Mouse (Mus musculus) bone marrow macrophage, adult 2 months (primary cell): ENCODE measurements around the gene Slc7a4. TPM values are rescaled to one million over a fixed set of nuclear protein-coding genes. Genes with fewer than 3 reads are reported as not detected.
"Not testable (repeated sequence)": the region's sequence is repeated elsewhere in the genome, so short reads cannot be mapped to it uniquely, and the experiment has no call there.

ENCODE experiments used
- H3K27ac ChIP-seq: 2 replicates; pipeline ENCODE4 v1.5.1; 2012; ENCODE audit warnings: low read depth, low read length; ENCODE audit not compliant: insufficient read depth
- H3K4me1 ChIP-seq: 2 replicates; pipeline ENCODE4 v1.6.1; 2012; ENCODE audit warnings: low read length; ENCODE audit not compliant: control insufficient read depth, insufficient read depth
- H3K4me3 ChIP-seq: 2 replicates; pipeline ENCODE4 v1.5.1; 2012; ENCODE audit warnings: mild to moderate bottlenecking, low read length, moderate library complexity; ENCODE audit not compliant: insufficient read depth
- CTCF ChIP-seq: IDR thresholded peaks from 2 replicates; pipeline ENCODE4 v1.5.1; 2012; ENCODE audit warnings: low read depth, mild to moderate bottlenecking, low read length, moderate library complexity
- POLR2A ChIP-seq: IDR thresholded peaks from 2 replicates; pipeline ENCODE4 v1.6.1; 2012; ENCODE audit warnings: mild to moderate bottlenecking, low read depth, low read length, borderline replicate concordance
- polyA plus RNA-seq: library from polyadenylated mRNA; stranded (reverse); fragments of >200 nt; gene quantifications from 2 replicates; pipeline ENCODE4 v1.2.4, GENCODE M21; 2012; ENCODE audit not compliant: missing spikeins, insufficient read depth, insufficient read length

Slc7a4 gene
- 2.2 and 2.4 TPM in 2 replicates for polyA plus RNA-seq

- H3K27ac ChIP-seq = no peak within 1 kb of the TSS
- no peaks in the 10 kb centered on the region for H3K4me1 ChIP-seq
- TF ChIP-seq CTCF = peak; percentile 90
- TF ChIP-seq POLR2A = no peak
- no peak within 1 kb of the TSS for H3K4me3 ChIP-seq
Observed at GRCm38 (mm10) chr16:17583064-17583463, at the start of gene Slc7a4. Gene Slc7a4, minus strand, starts transcription at chr16:17583214.

GRCm38 (mm10) chr16:17632580-17632979, 49.6 kb upstream of the Slc7a4 start:
- Histone ChIP-seq H3K4me1 (no peaks in the 10 kb centered on the region), H3K4me3 (no peak overlapping the region), H3K27ac (no peak overlapping the region)
- no peak for TF ChIP-seq POLR2A
- TF ChIP-seq CTCF = no peak

- no peaks in the 10 kb centered on the region for H3K4me1 ChIP-seq
- H3K4me3 ChIP-seq = no peak overlapping the region
- no peak for TF ChIP-seq CTCF
- no peak overlapping the region for H3K27ac ChIP-seq
Observed at GRCm38 (mm10) chr16:17626269-17626555, 43.2 kb upstream of the Slc7a4 start.

- Histone ChIP-seq H3K4me3 (no peak overlapping the region), H3K27ac (no peak overlapping the region), H3K4me1 (0 out of 2 replicates have a peak, but pooled peaks cover under 1% of the 10 kb centered on the region)
- TF ChIP-seq POLR2A (no peak), CTCF (0 out of 2 replicates have a peak, but pooled peaks have one; percentile 5)
Observed at GRCm38 (mm10) chr16:17625488-17626268, 42.7 kb upstream of the Slc7a4 start.

GRCm38 (mm10) chr16:17621936-17622335, 38.9 kb upstream of the Slc7a4 start:
- TF ChIP-seq POLR2A = no peak
- TF ChIP-seq CTCF = no peak
- Histone ChIP-seq H3K4me3 (no peak overlapping the region), H3K4me1 (peaks cover 5% of the 10 kb centered on the region; the same call in 1 of the 2 replicates), H3K27ac (no peak overlapping the region)

GRCm38 (mm10) chr16:17619198-17620105, 36.4 kb upstream of the Slc7a4 start, which contains the start of gene Smpd4:
Gene Smpd4, plus strand, starts transcription at chr16:17619354.
- H3K4me1 ChIP-seq = peaks cover 5% of the 10 kb centered on the region; the same call in 1 of the 2 replicates
- TF ChIP-seq POLR2A = no peak
- no peak for TF ChIP-seq CTCF
- no peak within 1 kb of the TSS for H3K27ac ChIP-seq
- peak within 1 kb of the TSS; percentile 98 for H3K4me3 ChIP-seq

GRCm38 (mm10) chr16:17617922-17618565, 35.0 kb upstream of the Slc7a4 start:
- H3K4me1 ChIP-seq = peaks cover 5% of the 10 kb centered on the region; the same call in 1 of the 2 replicates
- TF ChIP-seq POLR2A (no peak), CTCF (peak; percentile 42; the same call in 1 of the 2 replicates)
- H3K4me3 ChIP-seq = no peak overlapping the region
- no peak overlapping the region for H3K27ac ChIP-seq

- peaks cover 5% of the 10 kb centered on the region; the same call in 1 of the 2 replicates for H3K4me1 ChIP-seq
- no peak overlapping the region for H3K4me3 ChIP-seq
- H3K27ac ChIP-seq = no peak overlapping the region
- no peak for TF ChIP-seq POLR2A
- TF ChIP-seq CTCF = no peak
Observed at GRCm38 (mm10) chr16:17616212-17616611, 33.2 kb upstream of the Slc7a4 start.

GRCm38 (mm10) chr16:17614740-17615139, 31.7 kb upstream of the Slc7a4 start:
- H3K27ac ChIP-seq, H3K4me3 ChIP-seq, H3K4me1 ChIP-seq: not testable (repeated sequence)
- TF ChIP-seq CTCF = peak; percentile 31; the same call in 1 of the 2 replicates

GRCm38 (mm10) chr16:17611383-17611782, 28.4 kb upstream of the Slc7a4 start:
- Histone ChIP-seq H3K4me1 (no peaks in the 10 kb centered on the region), H3K27ac (no peak overlapping the region), H3K4me3 (no peak overlapping the region)
- TF ChIP-seq POLR2A = no peak
- TF ChIP-seq CTCF = no peak
